Mouse (Mus musculus) liver, embryonic 14.5 days (tissue): ENCODE measurements around the gene Nedd4. TPM values are rescaled to one million over a fixed set of nuclear protein-coding genes. Genes with fewer than 3 reads are reported as not detected.

Experiments used
- ATAC-seq: fragments of 200-750 bp; cut with Nextera tagmentation; 2 replicates; pipeline ENCODE4 v1.8.0; 2017; ENCODE audit warnings: moderate number of reproducible peaks, mild to moderate bottlenecking, moderate library complexity; ENCODE audit not compliant: insufficient read depth
- DNase-seq, 3 experiments: peaks; one replicate each; pipeline ENCODE4 v3.0.0-alpha.2; 2012 to 2013; ENCODE audit warnings: low read depth in 3 of 3, low spot score in 3 of 3
- H3K27ac ChIP-seq: fragments of 300-500 bp; sonication (generic); 2 replicates; pipeline ENCODE4 v1.5.1; 2014; ENCODE audit warnings: moderate library complexity, mild to moderate bottlenecking, control low read depth, inconsistent platforms
- H3K27me3 ChIP-seq: fragments of 300-500 bp; sonication (generic); 2 replicates; pipeline ENCODE4 v1.6.1; 2014; ENCODE audit warnings: mild to moderate bottlenecking, low read length, moderate library complexity; ENCODE audit not compliant: control insufficient read depth, insufficient read depth
- H3K36me3 ChIP-seq: fragments of 300-500 bp; sonication (generic); replicated peaks from 2 replicates; pipeline ENCODE4 v1.6.1; 2014; ENCODE audit warnings: low read depth; ENCODE audit not compliant: control insufficient read depth, insufficient read depth
- H3K4me1 ChIP-seq, 2 experiments: fragments of 200-500 bp in 1 of 2; fragments of 300-500 bp in 1 of 2; sonication (generic) in 1 of 2; replicated peaks; 2 replicates each; pipeline ENCODE4 v1.6.1; 2012 to 2014; ENCODE audit warnings: antibody characterized with exemption in 1 of 2, inconsistent platforms in 1 of 2, low read length in 1 of 2; ENCODE audit not compliant: control insufficient read depth in 2 of 2, insufficient read depth in 2 of 2
- H3K4me2 ChIP-seq: fragments of 300-500 bp; sonication (generic); 2 replicates; pipeline ENCODE4 v1.6.1; 2014; ENCODE audit warnings: low read depth, mild to moderate bottlenecking, control low read depth, moderate library complexity
- H3K4me3 ChIP-seq, 2 experiments: fragments of 200-500 bp in 1 of 2; fragments of 300-500 bp in 1 of 2; sonication (generic) in 1 of 2; 2 replicates each; pipeline ENCODE4 v1.5.1; 2012 to 2014; ENCODE audit warnings: low read depth in 2 of 2, low read length in 2 of 2, mild to moderate bottlenecking in 2 of 2, control low read depth in 1 of 2, inconsistent platforms in 1 of 2, moderate library complexity in 1 of 2; ENCODE audit not compliant: insufficient read depth in 1 of 2
- H3K9ac ChIP-seq: fragments of 300-500 bp; sonication (generic); replicated peaks from 2 replicates; pipeline ENCODE4 v1.6.1; 2014; ENCODE audit warnings: mild to moderate bottlenecking, control low read depth, moderate library complexity
- H3K9me3 ChIP-seq: fragments of 300-500 bp; sonication (generic); 2 replicates; pipeline ENCODE4 v1.6.1; 2016; ENCODE audit warnings: low read length, mixed read lengths; ENCODE audit not compliant: control insufficient read depth
- CTCF ChIP-seq: IDR thresholded peaks from 2 replicates; pipeline ENCODE4 v1.5.1; 2016; ENCODE audit warnings: antibody characterized with exemption, low read depth, control low read depth
- EP300 ChIP-seq: IDR thresholded peaks from 2 replicates; pipeline ENCODE4 v1.6.1; 2016; ENCODE audit warnings: antibody characterized with exemption, low read depth
- WGBS: fragments of 180-500 bp; shearing (Covaris S2); extraction: QIAGEN DNeasy Blood & Tissue Kit; methylation state at CpG from one replicate; pipeline ENCODE4 v1.1.7; 2014; ENCODE audit not compliant: insufficient replicate concordance; 5-methylcytosine and 5-hydroxymethylcytosine counted together
- polyA plus RNA-seq, 2 experiments: library from polyadenylated mRNA; depleted of rRNA in 1 of 2; stranded (reverse) in 1 of 2; unstranded in 1 of 2; fragments of >200 nt; fragmentation: Nextera tagmentation in 1 of 2; extraction: Ambion mirVana in 1 of 2; gene quantifications; 2 replicates each; pipeline versions ENCODE4 v1.2.1 to v1.2.3; 2012 to 2014

Nedd4 gene
- polyA plus RNA-seq, 2 experiments, result 86.9 to 87.8 TPM

DNA sequence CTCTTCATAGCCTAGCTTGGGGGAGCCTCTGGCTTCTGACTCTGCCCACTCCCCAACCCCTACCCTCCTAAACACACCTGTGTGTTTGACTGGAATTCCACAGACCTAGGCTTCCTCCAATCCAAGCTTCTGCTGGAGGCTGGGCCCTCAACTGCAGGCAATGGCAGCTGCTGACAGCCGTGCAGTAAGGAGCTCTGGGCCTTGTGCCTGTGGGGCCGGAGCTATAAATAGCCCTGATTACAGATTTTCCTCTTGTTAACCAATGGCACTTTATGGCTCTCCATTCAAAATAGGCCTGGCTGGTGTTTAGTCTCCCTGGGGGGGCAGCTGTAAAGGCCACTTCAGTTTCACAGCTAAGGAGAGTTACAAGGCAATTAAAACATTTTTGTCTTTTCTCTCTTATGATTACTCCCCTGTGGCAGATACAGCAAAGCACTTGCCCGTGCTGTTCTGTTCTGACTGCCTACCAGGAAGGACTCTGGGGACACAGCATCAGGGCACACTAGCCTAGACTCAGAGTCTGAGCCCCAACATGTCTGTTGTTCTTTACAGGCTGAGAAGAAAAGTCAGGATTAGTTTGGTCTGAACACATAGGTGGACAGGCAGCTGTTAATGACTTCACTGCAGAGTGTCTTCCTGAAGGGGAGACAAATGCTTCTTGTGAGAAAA, 101.0 kb downstream of the Nedd4 start:
- Histone ChIP-seq H3K27ac (no peak overlapping the region), H3K36me3 (no peaks in the 10 kb centered on the region), H3K27me3 (no peaks in the 10 kb centered on the region), H3K9ac (no peak overlapping the region), H3K9me3 (no peaks in the 10 kb centered on the region), H3K4me3 (no peak overlapping the region), H3K4me1 (peaks cover 0 to 8% of the 10 kb centered on the region in 2 experiments; a peak in 2 of 4 replicates), H3K4me2 (no peak overlapping the region)
- ATAC-seq (no peak), DNase-seq (no peak)
- TF ChIP-seq EP300 (no peak), CTCF (no peak)
- WGBS, result 28% methylated on average over 3 of the region's 3 CpGs

DNA sequence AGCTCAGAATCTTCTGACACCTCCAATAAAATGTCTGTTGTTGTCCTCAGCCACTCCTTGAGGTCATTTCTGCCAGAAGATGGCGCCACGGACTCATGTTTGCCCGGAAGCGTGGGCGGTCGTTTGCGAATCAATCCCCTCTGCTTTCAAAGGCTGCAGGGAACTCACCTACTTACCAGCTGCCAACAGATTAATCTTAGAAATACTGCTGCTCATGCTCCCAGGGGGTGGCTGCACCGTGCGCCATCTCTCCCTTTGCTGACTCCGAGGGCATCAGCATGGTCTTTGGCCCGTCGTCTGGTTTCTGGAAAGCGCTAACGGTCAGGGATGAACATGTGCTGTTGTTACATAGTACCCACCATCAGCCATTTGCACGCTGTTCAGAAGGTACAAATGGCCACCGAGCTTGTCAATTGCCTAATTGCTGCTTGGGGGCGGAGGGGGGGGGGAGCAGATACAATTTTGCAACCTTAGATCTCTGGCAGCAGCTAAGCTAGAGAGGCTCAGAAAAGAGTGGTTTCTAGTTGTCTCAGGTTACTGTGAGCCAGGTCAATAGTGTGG, 104.7 kb downstream of the Nedd4 start:
- Histone ChIP-seq H3K36me3 (no peaks in the 10 kb centered on the region), H3K4me2 (peak overlapping the region; percentile 60), H3K4me1 (peaks cover 0 to 3% of the 10 kb centered on the region in 2 experiments; a peak in 1 of 4 replicates), H3K4me3 (peak overlapping the region; percentile 28 to 40), H3K9ac (no peak overlapping the region; the same call in 1 of the 2 replicates), H3K9me3 (no peaks in the 10 kb centered on the region), H3K27me3 (no peaks in the 10 kb centered on the region), H3K27ac (no peak overlapping the region)
- WGBS, result 2% methylated on average over 17 of the region's 17 CpGs
- DNase-seq (peak; percentile 30 to 37 (median 35)), ATAC-seq (peak; percentile 41; the same call in 1 of the 2 replicates)
- TF ChIP-seq CTCF (peak; percentile 77), EP300 (no peak)

DNA sequence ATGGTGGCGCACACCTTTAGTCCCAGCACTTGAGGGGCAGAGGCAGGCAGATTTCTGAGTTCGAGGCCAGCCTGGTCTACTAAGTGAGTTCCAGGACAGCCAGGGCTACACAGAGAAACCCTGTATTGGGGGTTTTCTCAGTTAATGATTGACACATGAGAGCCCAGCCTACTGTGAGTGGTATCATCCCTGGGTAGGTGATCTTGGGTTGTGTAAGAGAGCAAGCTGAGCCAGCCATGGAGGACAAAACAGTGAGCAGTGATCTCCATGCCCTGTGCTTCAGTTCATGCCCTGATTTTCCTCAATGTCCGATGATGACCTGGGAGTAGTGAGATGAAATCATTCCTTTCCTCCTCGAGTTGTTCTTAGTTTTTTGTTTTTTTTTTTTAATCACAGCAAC, 112.9 kb downstream of the Nedd4 start:
- Histone ChIP-seq H3K27ac (no peak overlapping the region), H3K9ac (no peak overlapping the region), H3K27me3 (no peaks in the 10 kb centered on the region), H3K36me3 (no peaks in the 10 kb centered on the region), H3K9me3 (no peaks in the 10 kb centered on the region), H3K4me3 (no peak overlapping the region), H3K4me2 (no peak overlapping the region), H3K4me1 (no peaks in the 10 kb centered on the region)
- ATAC-seq (no peak), DNase-seq (no peak)
- 56% methylated on average over 4 of the region's 4 CpGs for WGBS
- TF ChIP-seq CTCF (no peak), EP300 (no peak)

DNA sequence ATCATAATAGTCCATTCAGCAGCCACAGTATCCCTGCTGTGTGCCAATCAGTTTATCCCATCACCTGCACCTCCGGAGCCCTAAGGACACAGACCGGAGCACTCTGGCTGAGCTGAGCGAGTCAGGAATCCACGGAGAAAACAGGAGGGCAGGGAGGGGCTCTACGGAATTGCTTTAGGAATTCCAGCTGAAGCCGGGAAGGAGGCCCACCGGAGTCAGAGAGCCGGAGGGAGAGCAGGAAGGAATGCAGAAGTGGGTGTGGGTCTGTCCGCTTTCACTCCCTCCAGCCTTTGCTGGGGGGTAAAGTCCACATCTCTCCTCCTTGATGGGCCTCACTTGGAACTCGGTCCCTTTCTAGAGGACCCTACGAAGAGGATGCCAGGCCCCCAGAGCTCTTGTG, 116.9 kb downstream of the Nedd4 start:
- DNase-seq (no peak), ATAC-seq (no peak)
- H3K27me3 ChIP-seq, result no peaks in the 10 kb centered on the region
- H3K4me3 ChIP-seq, result no peak overlapping the region
- WGBS, result 56% methylated on average over 11 of the region's 11 CpGs
- H3K9me3 ChIP-seq, result no peaks in the 10 kb centered on the region
- no peak overlapping the region for H3K27ac ChIP-seq
- H3K36me3 ChIP-seq, result no peaks in the 10 kb centered on the region
- no peak overlapping the region for H3K9ac ChIP-seq
- H3K4me2 ChIP-seq, result no peak overlapping the region
- peaks cover 0 to 5% of the 10 kb centered on the region in 2 experiments; a peak in 2 of 4 replicates for H3K4me1 ChIP-seq
- TF ChIP-seq CTCF (no peak), EP300 (no peak)

DNA sequence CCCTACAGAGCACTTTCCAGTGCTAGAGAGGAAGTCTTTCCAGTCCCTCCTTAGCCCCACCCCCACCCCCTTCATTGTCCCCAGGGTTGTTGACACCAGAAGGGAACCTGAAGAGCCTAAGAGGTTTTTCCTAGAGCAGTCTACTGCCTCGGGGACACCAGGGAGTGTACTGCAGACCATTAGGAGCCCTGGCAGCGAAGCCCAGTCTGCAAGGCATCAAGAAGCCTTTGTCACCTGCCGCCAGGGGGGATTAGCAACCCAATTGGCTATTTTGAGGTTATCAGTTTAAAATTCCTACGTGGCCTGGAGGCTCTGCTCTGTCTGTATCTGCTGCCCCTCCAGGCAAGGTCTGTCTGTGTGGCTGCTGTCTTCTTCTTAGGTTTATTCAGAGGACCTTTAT, 117.6 kb downstream of the Nedd4 start:
- Histone ChIP-seq H3K27ac (no peak overlapping the region), H3K27me3 (no peaks in the 10 kb centered on the region), H3K9me3 (no peaks in the 10 kb centered on the region), H3K4me3 (no peak overlapping the region), H3K4me1 (peaks cover 0 to 5% of the 10 kb centered on the region in 2 experiments; a peak in 2 of 4 replicates), H3K36me3 (no peaks in the 10 kb centered on the region), H3K9ac (no peak overlapping the region), H3K4me2 (no peak overlapping the region)
- no peak for ATAC-seq
- no peak for DNase-seq
- TF ChIP-seq CTCF (no peak), EP300 (no peak)
- WGBS, result 27% methylated on average over 4 of the region's 4 CpGs
